Mouse (Mus musculus) hindbrain, postnatal 0 days (tissue): ENCODE data around the gene Slc47a2. TPM values are rescaled to one million over a fixed set of nuclear protein-coding genes. Genes with fewer than 3 reads are reported as not detected.
A peak's percentile ranks its signal among the peaks of the same experiment; 100 is the strongest.
"Not testable (repeated sequence)": the region's sequence is repeated elsewhere in the genome, so short reads cannot be mapped to it uniquely, and the experiment has no call there.

Experiments
- ATAC-seq: fragments of 200-750 bp; cut with Nextera tagmentation; 2 replicates; pipeline ENCODE4 v1.8.0; 2017; ENCODE audit warnings: mild to moderate bottlenecking, moderate TSS enrichment, moderate library complexity
- DNase-seq: peaks from one replicate; pipeline ENCODE4 v3.0.0-alpha.2; 2015; ENCODE audit warnings: low spot score
- H3K27ac ChIP-seq: fragments of 300-500 bp; sonication (generic); 2 replicates; pipeline ENCODE4 v1.5.1; 2014; ENCODE audit warnings: mild to moderate bottlenecking
- H3K27me3 ChIP-seq: fragments of 300-500 bp; sonication (generic); 2 replicates; pipeline ENCODE4 v1.6.1; 2014; ENCODE audit warnings: low read length, mixed read lengths; ENCODE audit not compliant: insufficient read depth
- H3K36me3 ChIP-seq: fragments of 300-500 bp; sonication (generic); 2 replicates; pipeline ENCODE4 v1.6.1; 2014; ENCODE audit warnings: low read length, mixed read lengths; ENCODE audit not compliant: insufficient read depth
- H3K4me1 ChIP-seq: fragments of 300-500 bp; sonication (generic); 2 replicates; pipeline ENCODE4 v1.6.1; 2014; ENCODE audit warnings: antibody characterized with exemption, low read length, mixed read lengths; ENCODE audit not compliant: insufficient read depth
- H3K4me2 ChIP-seq: fragments of 300-500 bp; sonication (generic); 2 replicates; pipeline ENCODE4 v1.6.1; 2014; ENCODE audit warnings: low read depth, mild to moderate bottlenecking, low read length, moderate library complexity, mixed read lengths
- H3K4me3 ChIP-seq: fragments of 300-500 bp; sonication (generic); 2 replicates; pipeline ENCODE4 v1.5.1; 2014; ENCODE audit warnings: low read length
- H3K9ac ChIP-seq: fragments of 300-500 bp; sonication (generic); replicated peaks from 2 replicates; pipeline ENCODE4 v1.6.1; 2014; ENCODE audit warnings: mild to moderate bottlenecking, low read length, moderate library complexity, mixed read lengths
- H3K9me3 ChIP-seq: fragments of 300-500 bp; sonication (generic); 2 replicates; pipeline ENCODE4 v1.6.1; 2016; ENCODE audit warnings: low read length, mixed read lengths
- CTCF ChIP-seq: IDR thresholded peaks from 2 replicates; pipeline ENCODE4 v1.5.1; 2016; ENCODE audit warnings: antibody characterized with exemption, control low read depth, low read depth
- WGBS: fragments of 180-500 bp; shearing (Covaris S2); extraction: QIAGEN DNeasy Blood & Tissue Kit; methylation state at CpG from one replicate; pipeline ENCODE4 v1.1.7; 2014; 5-methylcytosine and 5-hydroxymethylcytosine counted together
- polyA plus RNA-seq: library from polyadenylated mRNA; unstranded; fragments of >200 nt; fragmentation: Nextera tagmentation; extraction: Ambion mirVana; gene quantifications from 2 replicates; pipeline ENCODE4 v1.2.1, GENCODE M21; 2015
- total RNA-seq: library from RNA; depleted of rRNA; stranded (reverse); fragments of >200 nt; gene quantifications from 2 replicates; pipeline ENCODE4 v1.2.3, GENCODE M21; 2014

Slc47a2 gene
- total and polyA plus RNA-seq, 2 experiments from 2014 or later: 0.16 to 0.21 TPM

GRCm38 (mm10) chr11:61319233-61319922 is 23.3 kb downstream of the Slc47a2 start:
- Histone ChIP-seq H3K4me2 (no peak overlapping the region), H3K4me1 (no peaks in the 10 kb centered on the region), H3K9ac (no peak overlapping the region), H3K27me3 (no peaks in the 10 kb centered on the region), H3K27ac (no peak overlapping the region), H3K9me3 (no peaks in the 10 kb centered on the region), H3K36me3 (no peaks in the 10 kb centered on the region), H3K4me3 (no peak overlapping the region)
- ATAC-seq: no peak
- no peak for TF ChIP-seq CTCF
- no peak for DNase-seq
- 63% methylated on average over 12 of the region's 12 CpGs for WGBS

DNA sequence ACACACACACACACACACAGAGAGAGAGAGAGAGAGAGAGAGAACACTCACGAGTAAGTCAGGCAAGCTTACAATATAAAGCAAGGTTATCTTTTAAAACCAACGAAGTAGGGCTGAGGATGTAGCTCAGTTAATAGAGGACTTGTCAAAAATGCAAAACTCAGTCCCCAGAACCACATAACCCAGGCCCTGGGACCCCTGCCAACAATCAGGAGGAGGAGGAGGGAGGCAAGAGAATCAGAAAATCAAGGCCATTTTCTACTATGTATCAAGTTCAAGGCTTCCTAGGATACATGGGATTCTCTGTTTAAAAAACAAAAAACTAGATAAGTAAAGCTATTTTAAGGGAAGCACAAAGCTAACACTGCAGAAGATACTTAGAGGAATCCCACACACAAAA is 25.8 kb downstream of the Slc47a2 start:
- Histone ChIP-seq H3K4me2 (no peak overlapping the region), H3K27me3 (no peaks in the 10 kb centered on the region), H3K4me3 (no peak overlapping the region), H3K9me3 (no peaks in the 10 kb centered on the region), H3K27ac (no peak overlapping the region), H3K36me3 (no peaks in the 10 kb centered on the region), H3K9ac (no peak overlapping the region), H3K4me1 (no peaks in the 10 kb centered on the region)
- no peak for TF ChIP-seq CTCF
- DNase-seq (no peak), ATAC-seq (no peak)
- 72% methylated on average over 2 of the region's 2 CpGs for WGBS

- Histone ChIP-seq H3K27me3 (no peaks in the 10 kb centered on the region), H3K9ac (no peak overlapping the region), H3K4me3 (no peak overlapping the region), H3K9me3 (no peaks in the 10 kb centered on the region; the same call in 1 of the 2 replicates), H3K4me1 (no peaks in the 10 kb centered on the region), H3K4me2 (no peak overlapping the region), H3K27ac (no peak overlapping the region), H3K36me3 (no peaks in the 10 kb centered on the region)
- ATAC-seq: no peak
- 74% methylated on average over 7 of the region's 7 CpGs for WGBS
- no peak for DNase-seq
- no peak for TF ChIP-seq CTCF
Measured at GRCm38 (mm10) chr11:61310321-61310720, 32.3 kb downstream of the Slc47a2 start.

DNA sequence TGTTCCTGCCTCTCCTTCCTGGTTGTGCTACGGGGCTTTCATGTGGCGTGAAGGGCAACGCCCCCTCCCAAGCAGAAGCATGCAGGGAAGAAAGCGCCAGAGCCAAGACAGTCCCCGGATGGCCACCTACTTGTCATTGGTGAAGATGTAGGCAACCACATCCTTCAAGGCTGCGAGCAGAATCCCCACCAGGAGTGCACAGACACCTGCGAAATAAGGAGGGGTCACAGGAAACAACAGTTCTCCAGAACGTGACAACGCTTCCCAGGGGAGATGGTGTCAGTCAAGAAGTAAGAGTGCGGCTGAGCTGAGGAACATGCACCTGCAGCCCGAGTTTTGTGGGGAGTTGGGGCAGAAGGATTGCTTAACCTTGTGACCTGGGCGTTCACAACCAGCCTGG is 32.8 kb downstream of the Slc47a2 start:
- Histone ChIP-seq H3K9me3 (no peaks in the 10 kb centered on the region; the same call in 1 of the 2 replicates), H3K9ac (no peak overlapping the region), H3K36me3 (no peaks in the 10 kb centered on the region), H3K27me3 (no peaks in the 10 kb centered on the region), H3K4me1 (no peaks in the 10 kb centered on the region), H3K27ac (no peak overlapping the region), H3K4me2 (no peak overlapping the region), H3K4me3 (no peak overlapping the region)
- WGBS: 66% methylated on average over 12 of the region's 12 CpGs
- DNase-seq: no peak
- no peak for ATAC-seq
- no peak for TF ChIP-seq CTCF

DNA sequence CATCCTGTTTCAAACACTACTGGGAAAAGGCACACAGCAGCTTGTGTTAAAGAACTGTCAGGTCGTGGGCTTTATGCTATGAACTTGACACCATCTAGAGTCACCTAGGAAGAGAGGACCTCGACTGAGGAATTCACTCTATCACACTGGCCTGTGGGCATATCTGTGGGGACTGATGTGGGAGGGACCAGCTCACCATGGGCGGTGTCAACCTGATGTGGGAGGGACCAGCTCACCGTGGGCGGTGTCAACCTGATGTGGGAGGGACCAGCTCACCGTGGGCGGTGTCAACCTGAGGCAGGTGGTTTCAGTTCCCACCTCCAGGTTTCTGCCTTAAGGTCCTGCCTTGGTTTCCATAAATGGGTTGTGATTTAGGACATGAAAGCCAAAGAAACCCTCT is 34.9 kb downstream of the Slc47a2 start:
- DNase-seq (no peak), ATAC-seq (no peak)
- Histone ChIP-seq H3K9me3 (no peaks in the 10 kb centered on the region; the same call in 1 of the 2 replicates), H3K36me3 (no peaks in the 10 kb centered on the region), H3K27ac (no peak overlapping the region), H3K4me3 (no peak overlapping the region), H3K9ac (no peak overlapping the region), H3K27me3 (no peaks in the 10 kb centered on the region), H3K4me1 (no peaks in the 10 kb centered on the region), H3K4me2 (no peak overlapping the region)
- TF ChIP-seq CTCF: no peak
- WGBS: 29% methylated on average over 7 of the region's 7 CpGs

DNA sequence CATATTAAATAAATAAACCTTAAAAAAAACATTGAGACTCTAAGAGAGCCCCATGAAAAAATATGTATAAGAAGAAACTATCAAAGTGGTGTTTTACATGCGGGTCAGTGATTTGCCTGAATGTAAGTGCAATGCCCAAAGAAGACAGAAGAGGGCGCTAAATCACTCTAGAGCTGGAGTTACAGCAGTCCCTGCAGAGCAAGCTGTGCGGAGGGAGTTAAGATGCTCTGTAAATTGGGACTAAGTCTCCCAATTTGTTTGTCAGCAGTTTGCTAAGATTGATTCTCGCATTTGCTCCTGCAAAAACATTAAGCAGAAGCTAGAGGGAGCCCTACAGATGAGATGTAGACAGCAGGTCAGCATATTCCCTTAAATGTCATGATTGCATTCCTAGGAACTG is 37.3 kb downstream of the Slc47a2 start:
- ATAC-seq: no peak

GRCm38 (mm10) chr11:61304535-61304934 is 38.1 kb downstream of the Slc47a2 start:
- ATAC-seq, DNase-seq, H3K9me3 ChIP-seq, H3K4me3 ChIP-seq, H3K27me3 ChIP-seq, H3K27ac ChIP-seq, H3K9ac ChIP-seq, H3K36me3 ChIP-seq, H3K4me2 ChIP-seq, H3K4me1 ChIP-seq: not testable (repeated sequence)
- 88% methylated on average over 6 of the region's 10 CpGs for WGBS

More for the DNA sequence above, 37.3 kb downstream of the Slc47a2 start:
- DNase-seq: peak; percentile 29
- no peaks in the 10 kb centered on the region for H3K36me3 ChIP-seq
- no peak overlapping the region for H3K9ac ChIP-seq
- no peaks in the 10 kb centered on the region; the same call in 1 of the 2 replicates for H3K9me3 ChIP-seq
- TF ChIP-seq CTCF: peak; percentile 35
- 0 out of 2 replicates have a peak, but pooled peaks cover 3% of the 10 kb centered on the region for H3K4me1 ChIP-seq
- no peak overlapping the region for H3K4me2 ChIP-seq
- H3K27ac ChIP-seq: no peak overlapping the region
- WGBS: 79% methylated on average over 4 of the region's 4 CpGs
- no peak overlapping the region for H3K4me3 ChIP-seq
- no peaks in the 10 kb centered on the region for H3K27me3 ChIP-seq
